Mouse (Mus musculus): Measurements from ENCODE around the gene Gm4792.

DNA sequence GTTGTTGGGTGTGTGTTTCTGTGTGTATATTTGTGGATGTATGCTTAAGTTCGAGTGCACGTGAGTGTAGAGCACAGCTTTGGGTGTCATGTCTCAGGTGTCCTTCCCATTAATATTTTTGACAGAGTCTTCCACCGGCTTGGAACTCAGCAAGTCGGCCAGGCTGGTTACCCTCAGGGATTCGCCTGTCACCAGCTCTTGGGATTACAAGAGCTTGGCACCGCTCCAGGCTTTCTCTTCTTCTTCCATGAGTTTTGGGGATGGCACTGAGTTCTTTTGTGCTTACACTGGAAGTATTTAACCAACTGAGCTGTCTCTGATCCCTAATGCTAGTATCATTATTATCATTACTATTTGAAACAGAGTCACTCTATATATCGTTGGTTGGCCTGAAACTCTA is 15.7 kb downstream of the Gm4792 start:
- TF ChIP-seq CTCF (conservative IDR thresholded peaks at IDR 0.05; ENCODE audit: low read length) (no peak), POU5F1 (IDR thresholded peaks at IDR 0.05; ENCODE audit: borderline replicate concordance, low read length) (no peak)

All from E14TG2a.4 (cell line).